8 mouse cellular contexts compared by ENCODE assay signal in genomic region chr13:6689962-6690361, GRCm38 (mm10). TPM values are rescaled to one million over a fixed set of nuclear protein-coding genes. Genes with fewer than 3 reads are reported as not detected.
A peak's percentile ranks its signal among the peaks of the same experiment; 100 is the strongest.
DNase-seq lines count a peak whose midpoint lies in the region; ATAC-seq lines count a peak whose summit lies in the region.

No protein-coding gene starts in this region.

- no peaks in the 10 kb centered on the region for H3K36me3 ChIP-seq in splenic B cell, adult 2 months (ENCODE audit: control insufficient read depth, insufficient read depth, low read length, poor library complexity, severe bottlenecking)

- intact Hi-C loops in heart, postnatal 10 days (cut with DNase I), result loop anchor here (5.0 kb wide), 1 partner anchor 88 kb away; no protein-coding TSS in a partner anchor

- no peaks in the 10 kb centered on the region for H3K27me3 ChIP-seq in splenic B cell, adult 2 months (ENCODE audit: control insufficient read depth, insufficient read depth, low read length, poor library complexity, severe bottlenecking)

- ATAC-seq in megakaryocyte-erythroid progenitor cell, adult 5-6 weeks (replicated peaks; ENCODE audit: low FRiP score, low TSS enrichment, poor library complexity, severe bottlenecking), result peak; percentile 89

- DNase-seq in heart, adult 11 months, result peak; percentile 90
- DNase-seq in heart, adult 9 months (ENCODE audit: low spot score in 2 of 2), result no peak
- peak; percentile 66 for DNase-seq in T-cell, adult 2 months (ENCODE audit: low spot score)
- peak; percentile 64 to 65 for DNase-seq in cerebellum, postnatal 36 days
- peak; percentile 36 to 57 for DNase-seq in heart, postnatal 10 days
- DNase-seq in kidney, postnatal 25 days, result peak; percentile 68 to 79
- DNase-seq in splenic B cell, adult 2 months (ENCODE audit: low read depth, low spot score), result peak; percentile 82

RNA-seq across cellular contexts. Expression of gene Pfkp, which starts 41.4 kb away (rescaled TPM):
- total RNA-seq in heart, postnatal 10 days (2021), result 10 to 100 TPM; 67.3 to 78.2 TPM
- total RNA-seq in megakaryocyte-erythroid progenitor cell, adult 5-6 weeks (2014; fragmentation: Nextera tagmentation), result 5.7 and 6.2 TPM in 2 replicates
- 16.6 and 31.5 TPM in 2 replicates for total RNA-seq in megakaryocyte-erythroid progenitor cell, adult 5-6 weeks (2017)

Comparison
In these comparisons a context has a peak if more than half of its experiments do, and no peak if none do; other contexts are left out.
1. DNase-seq: peak in heart, adult 11 months (single experiment), T-cell, adult 2 months (single experiment), cerebellum, postnatal 36 days (2 of 2), heart, postnatal 10 days (2 of 2), kidney, postnatal 25 days (2 of 2) and splenic B cell, adult 2 months (single experiment); none in heart, adult 9 months (0 of 2).